Mouse (Mus musculus) G1E (cell line): ENCODE measurements around the gene Pla2g2c.

Experiments used
- CTCF ChIP-seq: IDR thresholded peaks from 2 replicates; pipeline ENCODE4 v1.5.1; 2012; ENCODE audit warnings: low read depth, low read length, inconsistent platforms, mixed read lengths
- GATA1 ChIP-seq: IDR thresholded peaks from 2 replicates; pipeline ENCODE4 v1.6.1; 2012; ENCODE audit warnings: borderline replicate concordance, low read length, inconsistent platforms, mixed read lengths

DNA sequence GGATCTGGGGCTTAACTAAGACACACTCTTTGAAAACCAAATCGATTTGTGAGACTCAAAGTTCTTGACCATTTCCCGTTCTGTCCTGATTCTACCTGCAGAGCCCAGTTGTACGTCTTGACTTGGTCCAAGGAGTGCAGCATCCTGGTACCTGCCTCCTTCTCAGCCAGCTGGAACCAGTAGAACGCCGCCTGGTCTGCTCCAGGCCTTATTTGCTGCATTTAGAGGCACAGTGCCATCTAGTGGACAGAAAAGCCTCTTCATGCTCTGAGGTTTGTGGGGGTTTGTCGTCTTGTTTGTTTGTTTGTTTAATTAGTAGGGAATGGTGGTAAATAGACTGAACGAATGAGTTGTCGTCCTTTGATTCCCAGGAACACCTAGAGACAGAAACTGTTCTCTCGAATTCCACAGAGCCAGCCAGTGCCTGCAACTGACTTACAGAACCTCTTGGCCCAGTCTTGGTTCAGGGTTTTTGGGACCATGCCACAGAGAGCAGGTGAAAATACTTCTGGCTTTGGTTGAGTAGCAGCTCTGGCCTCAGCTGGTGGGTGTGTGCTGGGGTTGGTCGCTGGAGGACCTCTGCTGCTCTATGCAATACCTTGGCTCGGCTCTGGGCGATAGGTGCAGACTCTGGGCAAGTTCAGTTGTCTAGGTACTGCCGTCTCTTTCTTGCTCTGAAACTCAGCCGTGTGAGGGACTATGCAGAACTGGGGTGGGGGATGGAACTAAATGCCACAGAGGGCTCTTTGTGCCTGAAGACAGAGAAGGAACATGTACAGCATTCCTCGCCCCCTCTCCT, 24.2 kb upstream of the Pla2g2c start:
- TF ChIP-seq CTCF (no peak), GATA1 (no peak)
